Mouse (Mus musculus) testis, adult 2 months (tissue): ENCODE data around the gene Slc13a3.

Experiments used
- CTCF ChIP-seq: fragments of 200-500 bp; IDR thresholded peaks from 2 replicates; pipeline ENCODE4 v1.5.1; 2012; ENCODE audit warnings: low read depth, mild to moderate bottlenecking, inconsistent platforms, low read length, moderate library complexity; ENCODE audit not compliant: control insufficient read depth, insufficient read depth, insufficient replicate concordance
- POLR2A ChIP-seq: fragments of 200-500 bp; IDR thresholded peaks from 2 replicates; pipeline ENCODE4 v1.6.1; 2012; ENCODE audit warnings: low read depth, mild to moderate bottlenecking, inconsistent platforms, low read length, moderate library complexity; ENCODE audit not compliant: control insufficient read depth

DNA sequence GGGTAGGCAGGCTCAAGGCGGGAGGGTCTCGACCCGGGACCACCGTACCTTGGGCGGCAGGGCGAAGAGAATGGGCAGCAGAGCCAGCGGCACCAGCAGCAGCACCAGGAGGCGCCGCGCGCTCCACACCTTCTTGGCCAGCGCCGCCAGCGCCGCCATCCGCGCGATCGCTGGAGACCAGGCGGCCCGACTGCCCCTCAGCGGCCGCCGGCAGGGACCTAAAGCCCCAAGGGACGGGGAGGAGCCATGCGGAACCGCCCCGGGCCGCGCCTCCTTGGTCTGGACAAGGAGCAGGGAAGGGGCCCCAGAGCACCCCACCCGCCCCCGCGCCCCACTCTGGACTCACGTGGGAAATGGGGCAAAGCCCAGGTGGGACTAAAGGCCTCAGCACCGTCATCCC lies at the start of gene Slc13a3:
- TF ChIP-seq CTCF (no peak), POLR2A (no peak)
